Mouse (Mus musculus) cerebellum, adult 11 months (tissue): ENCODE measurements around the gene 1700010B08Rik.
"Not testable (repeated sequence)": the region's sequence is repeated elsewhere in the genome, so short reads cannot be mapped to it uniquely, and the experiment has no call there.

Source experiments
- DNase-seq: peaks from one replicate; pipeline ENCODE4 v3.0.0; 2022

Gene 1700010B08Rik

DNA sequence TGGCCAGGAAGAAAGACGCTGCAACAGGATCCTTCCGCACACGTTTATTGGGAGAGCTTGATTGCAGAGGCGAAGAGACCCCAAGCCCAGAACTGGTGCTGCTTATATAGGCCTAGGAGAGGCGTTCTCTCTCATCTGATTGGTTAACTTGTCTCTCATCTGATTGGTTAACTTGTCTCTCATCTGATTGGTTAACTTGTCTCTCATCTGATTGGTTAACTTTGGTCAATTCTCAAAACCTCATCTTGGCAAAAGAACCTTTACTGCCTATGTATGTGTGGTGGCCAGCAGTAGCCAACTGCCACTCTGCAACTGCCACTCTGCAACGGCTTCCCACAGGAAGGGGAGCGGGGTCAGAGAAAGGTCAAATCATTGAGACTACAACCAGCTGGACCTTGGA is at the start of gene 1700010B08Rik:
Gene 1700010B08Rik (plus strand): TSS at position 301 of the 400 bp plus-strand sequence.
- not testable (repeated sequence) for DNase-seq

GRCm38 (mm10) chr2:173672328-173672896 is 46.8 kb upstream of the 1700010B08Rik start:
- DNase-seq = no peak

GRCm38 (mm10) chr2:173673469-173673868 is 45.7 kb upstream of the 1700010B08Rik start:
- no peak for DNase-seq

DNA sequence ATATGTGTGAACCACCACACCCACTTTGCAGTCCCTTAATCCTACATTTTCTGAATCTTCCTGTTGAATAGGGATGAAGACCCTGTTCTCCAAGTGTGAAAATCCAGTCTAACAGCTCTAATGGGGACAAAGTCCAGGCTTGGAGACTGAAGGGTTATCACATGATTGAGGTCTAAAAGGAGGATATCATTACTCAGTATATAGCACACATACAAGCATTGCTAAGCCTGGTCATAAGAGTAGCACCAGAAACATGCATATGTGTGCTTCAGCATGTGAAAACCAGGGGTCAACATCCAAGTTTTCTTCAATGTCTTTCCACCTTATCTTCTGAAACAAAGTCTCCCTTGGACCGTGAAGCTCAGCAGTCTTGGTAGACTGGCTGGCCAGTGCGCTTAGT is 40.6 kb upstream of the 1700010B08Rik start:
- DNase-seq = no peak

GRCm38 (mm10) chr2:173679217-173679616 is 40.0 kb upstream of the 1700010B08Rik start:
- DNase-seq = no peak

DNA sequence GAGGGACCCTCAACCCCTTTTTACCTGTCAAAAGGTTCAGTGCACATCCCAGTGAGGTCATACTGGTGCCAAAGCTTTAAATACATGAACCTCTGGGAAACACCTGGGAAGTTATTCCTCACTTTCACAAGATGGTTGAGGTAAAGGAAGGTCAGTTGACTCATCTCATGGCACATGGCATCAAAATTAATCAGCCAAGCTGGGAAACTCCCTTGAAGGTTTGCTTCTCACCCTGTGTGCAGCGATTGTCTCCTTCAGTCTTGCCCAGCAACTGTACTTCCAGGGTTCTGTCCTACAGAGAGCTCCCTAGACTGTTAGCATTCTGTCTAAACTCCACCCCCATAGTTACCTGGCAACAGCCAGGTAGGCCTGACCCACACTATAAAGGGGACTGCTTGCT is 39.1 kb upstream of the 1700010B08Rik start:
- no peak for DNase-seq

GRCm38 (mm10) chr2:173682773-173683172 is 36.4 kb upstream of the 1700010B08Rik start:
- no peak for DNase-seq

- no peak for DNase-seq
Observed at GRCm38 (mm10) chr2:173685781-173686361, 33.3 kb upstream of the 1700010B08Rik start.

DNA sequence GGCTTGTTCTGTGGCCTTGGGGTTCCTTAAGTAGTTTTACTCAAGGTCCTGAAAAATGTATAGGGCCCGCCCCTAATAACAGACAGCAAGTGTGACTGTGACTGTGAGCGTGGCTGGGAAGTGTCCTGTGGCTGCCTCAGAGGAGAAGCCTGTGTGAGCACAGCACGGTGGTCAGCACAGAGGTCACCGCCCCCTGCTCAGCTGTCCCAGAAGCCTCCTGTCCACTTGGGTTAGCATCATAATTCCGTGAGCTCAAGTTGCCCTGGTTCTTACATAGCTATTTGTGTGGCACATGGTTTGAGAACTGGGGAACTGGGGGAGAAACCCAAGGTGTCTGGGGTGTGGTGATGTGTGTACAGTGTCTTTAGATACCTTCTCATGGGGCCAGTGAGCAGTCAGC is 31.9 kb upstream of the 1700010B08Rik start:
- DNase-seq = no peak

DNA sequence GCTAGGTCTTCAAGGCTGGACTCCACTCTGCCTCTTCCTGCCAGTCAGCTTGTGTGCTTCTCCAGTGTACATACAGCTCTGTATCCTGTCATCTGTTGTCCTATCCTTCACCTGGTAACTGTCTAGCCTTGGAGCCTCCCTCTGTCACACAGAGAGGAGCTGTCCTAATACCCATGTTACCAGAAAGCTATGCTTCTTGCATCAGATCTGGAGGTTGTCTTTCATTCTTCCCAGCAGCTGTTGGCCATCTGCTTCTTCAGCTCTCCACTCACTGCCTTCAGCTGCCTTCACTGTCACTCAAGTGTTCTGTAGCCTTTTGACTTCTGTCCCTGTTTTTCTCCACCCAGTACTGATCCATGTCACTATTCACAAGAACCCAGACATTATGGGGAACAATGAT is 29.4 kb upstream of the 1700010B08Rik start:
- no peak for DNase-seq

- DNase-seq = no peak
Observed at GRCm38 (mm10) chr2:173691748-173692147, 27.5 kb upstream of the 1700010B08Rik start.

GRCm38 (mm10) chr2:173692693-173693092 is 26.5 kb upstream of the 1700010B08Rik start:
- DNase-seq = no peak

DNA sequence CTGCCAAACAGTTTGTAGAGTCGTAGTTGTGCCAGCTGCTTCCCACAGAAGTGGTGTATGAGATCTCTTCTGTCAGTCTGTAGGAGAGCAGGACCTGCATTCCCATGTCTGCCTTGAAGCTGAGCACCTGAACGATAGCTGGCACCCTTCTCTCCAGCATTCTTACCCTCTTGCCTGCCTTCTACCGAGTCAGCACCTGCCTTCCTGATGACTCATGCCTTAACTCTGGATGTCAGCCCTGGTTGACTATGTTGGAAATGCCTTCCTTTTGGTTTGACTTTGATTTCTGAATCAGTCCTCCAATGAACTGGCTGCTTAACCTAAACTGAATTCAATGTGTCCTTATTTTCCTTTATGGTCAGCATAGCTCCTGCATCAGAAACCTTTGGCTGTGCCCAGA is 20.4 kb upstream of the 1700010B08Rik start:
- DNase-seq = no peak

DNA sequence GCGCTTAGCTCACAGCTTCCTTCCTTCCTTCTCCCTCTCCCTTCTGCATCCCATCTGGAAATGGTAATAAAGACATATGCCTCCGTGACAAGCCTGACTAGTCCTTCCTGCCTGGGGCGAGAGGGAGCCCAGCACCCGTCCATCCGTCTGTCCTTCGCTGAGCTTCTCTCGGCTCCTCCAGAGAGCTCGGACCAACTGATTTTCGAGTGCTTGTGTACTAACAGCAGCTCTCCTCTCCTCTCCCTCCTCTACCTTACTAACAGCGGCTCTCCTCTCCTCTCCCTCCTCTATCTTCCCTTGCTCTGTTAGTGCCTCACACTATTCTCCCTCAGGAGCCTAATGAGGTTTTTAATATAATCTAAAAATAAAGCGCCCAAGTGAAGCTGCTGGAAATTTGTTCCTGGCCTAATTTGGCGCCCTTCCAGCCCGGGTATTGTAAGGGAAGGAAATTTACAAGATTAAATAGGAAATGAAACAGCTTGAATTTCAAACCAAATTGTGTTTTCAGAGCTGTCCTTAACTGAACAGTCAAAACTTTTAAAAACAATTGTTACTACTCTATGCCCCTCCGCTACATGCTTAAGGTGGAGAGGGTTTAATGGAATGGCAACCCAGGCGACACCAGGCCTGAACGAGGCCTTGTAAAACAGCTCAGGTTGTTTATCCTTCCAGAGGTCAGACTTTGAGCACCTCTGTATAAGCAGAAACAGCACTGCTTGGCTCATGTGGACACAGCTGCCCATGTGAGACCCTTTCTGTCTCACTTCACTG is 16.9 kb upstream of the 1700010B08Rik start:
- DNase-seq = no peak

DNA sequence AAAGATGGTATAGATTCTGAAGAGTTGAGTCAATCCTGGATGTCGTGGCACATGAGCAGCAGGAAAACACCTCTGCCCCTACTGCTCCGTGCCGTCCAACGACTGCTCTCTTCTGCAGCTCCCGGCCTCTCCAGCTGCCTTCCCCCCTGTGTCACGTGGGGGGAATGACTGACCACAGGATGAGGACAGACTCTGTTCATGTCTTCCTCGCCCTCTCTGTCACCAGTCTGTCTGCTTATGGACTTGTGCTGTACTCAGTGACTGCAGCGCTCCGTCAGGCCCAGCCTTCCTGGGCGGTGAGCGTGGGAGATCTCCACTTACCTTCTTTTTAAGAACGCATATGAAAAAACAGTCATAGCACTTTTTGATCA is 16.4 kb upstream of the 1700010B08Rik start:
- no peak for DNase-seq

GRCm38 (mm10) chr2:173705827-173706551 is 13.2 kb upstream of the 1700010B08Rik start:
- DNase-seq = no peak

DNA sequence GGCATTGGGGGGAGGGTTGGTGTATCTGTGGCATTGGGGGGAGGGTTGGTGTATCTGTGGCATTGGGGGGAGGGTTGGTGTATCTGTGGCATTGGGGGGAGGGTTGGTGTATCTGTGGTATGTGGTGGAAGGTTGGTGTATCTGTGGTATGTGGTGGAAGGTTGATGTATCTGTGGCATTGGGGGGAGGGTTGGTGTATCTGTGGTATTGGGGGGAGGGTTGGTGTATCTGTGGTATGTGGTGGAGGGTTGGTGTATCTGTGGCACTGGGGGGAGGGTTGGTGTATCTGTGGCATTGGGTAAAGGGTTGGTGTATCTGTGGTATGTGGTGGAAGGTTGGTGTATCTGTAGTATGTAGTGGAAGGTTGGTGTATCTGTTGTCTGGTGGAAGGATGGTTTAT is 11.6 kb upstream of the 1700010B08Rik start:
- DNase-seq = not testable (repeated sequence)

GRCm38 (mm10) chr2:173710193-173710592 is 9.0 kb upstream of the 1700010B08Rik start:
- no peak for DNase-seq

DNA sequence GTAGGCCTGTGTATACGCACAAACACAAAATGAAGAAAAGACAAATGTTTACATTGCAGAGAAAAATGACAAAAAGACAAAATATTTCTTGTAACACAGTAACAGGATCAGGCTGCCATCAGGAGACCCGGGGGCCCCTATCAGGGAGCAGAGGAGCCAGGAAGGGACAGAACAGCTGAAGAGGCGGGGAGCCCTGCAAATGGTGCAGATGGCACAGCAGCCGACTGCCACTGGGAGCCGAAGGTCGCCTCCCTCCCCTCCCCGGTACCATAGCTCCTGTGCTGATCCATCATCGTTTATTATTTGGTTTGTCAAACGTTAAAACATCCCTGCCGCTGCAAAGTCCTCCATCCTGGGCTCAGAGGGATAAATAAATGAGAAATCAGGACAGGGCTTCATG is 6.6 kb upstream of the 1700010B08Rik start:
- DNase-seq = no peak

GRCm38 (mm10) chr2:173713241-173713640 is 6.0 kb upstream of the 1700010B08Rik start:
- no peak for DNase-seq

GRCm38 (mm10) chr2:173714620-173715218 is 4.5 kb upstream of the 1700010B08Rik start:
- no peak for DNase-seq

- DNase-seq = no peak
Observed at GRCm38 (mm10) chr2:173716966-173717365, 2.2 kb upstream of the 1700010B08Rik start.

DNA sequence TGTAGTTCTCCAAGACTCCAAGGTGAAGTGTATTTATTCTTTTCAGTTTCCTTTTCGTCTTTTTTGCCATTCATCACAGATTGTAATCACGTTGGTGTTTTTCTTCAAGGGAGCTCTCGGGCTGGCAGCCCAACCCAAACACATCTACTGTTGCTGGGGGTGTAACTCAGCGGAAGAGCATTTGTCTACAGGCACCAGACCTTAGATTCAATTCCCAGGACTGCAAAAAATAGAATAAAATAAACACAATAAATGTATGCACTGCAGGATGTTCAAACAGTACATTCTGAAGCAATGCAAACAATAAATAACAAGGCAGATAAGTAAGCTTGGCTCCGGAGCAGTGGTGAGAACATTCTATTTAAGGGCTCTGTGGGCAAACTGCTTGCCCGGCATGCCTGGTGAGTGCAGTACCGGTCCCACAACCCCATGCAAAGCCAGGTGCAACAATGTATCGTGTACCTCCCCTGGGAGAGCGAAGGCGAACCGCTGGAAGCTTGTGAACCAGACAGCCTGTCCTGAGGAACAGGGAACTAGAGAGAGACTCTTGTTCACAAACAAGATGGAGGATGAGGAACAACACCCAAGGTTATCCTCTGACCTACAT is 3.1 kb downstream of the 1700010B08Rik start:
- DNase-seq = no peak
